Mouse (Mus musculus) bone marrow macrophage, adult 2 months (primary cell): ENCODE data around the gene Sema4c.

ENCODE experiments used
- CTCF ChIP-seq: IDR thresholded peaks from 2 replicates; pipeline ENCODE4 v1.5.1; 2012; ENCODE audit warnings: low read depth, mild to moderate bottlenecking, low read length, moderate library complexity
- POLR2A ChIP-seq: IDR thresholded peaks from 2 replicates; pipeline ENCODE4 v1.6.1; 2012; ENCODE audit warnings: mild to moderate bottlenecking, low read depth, low read length, borderline replicate concordance

- TF ChIP-seq CTCF (no peak), POLR2A (no peak)
Observed at GRCm38 (mm10) chr1:36512966-36513280, 45.2 kb downstream of the Sema4c start.
